Mouse (Mus musculus): ENCODE results near the gene Ctnnal1.

- TF ChIP-seq POLR2A (IDR thresholded peaks at IDR 0.05; ENCODE audit: borderline replicate concordance, insufficient read depth, low read length), result no peak
- TF ChIP-seq CTCF (IDR thresholded peaks at IDR 0.05; ENCODE audit: borderline replicate concordance, insufficient read depth, low read depth, low read length), result no peak
Measured at GRCm38 (mm10) chr4:56888483-56888882, 23.5 kb upstream of the Ctnnal1 start.

All from cerebellum, adult 2 months (tissue).